Mouse (Mus musculus): ENCODE measurements around the gene Nudt7. TPM values are rescaled to one million over a fixed set of nuclear protein-coding genes. Genes with fewer than 3 reads are reported as not detected.

Gene Nudt7
- polyA plus RNA-seq, 1 experiment from 2014 or later: 13.4 TPM

DNA sequence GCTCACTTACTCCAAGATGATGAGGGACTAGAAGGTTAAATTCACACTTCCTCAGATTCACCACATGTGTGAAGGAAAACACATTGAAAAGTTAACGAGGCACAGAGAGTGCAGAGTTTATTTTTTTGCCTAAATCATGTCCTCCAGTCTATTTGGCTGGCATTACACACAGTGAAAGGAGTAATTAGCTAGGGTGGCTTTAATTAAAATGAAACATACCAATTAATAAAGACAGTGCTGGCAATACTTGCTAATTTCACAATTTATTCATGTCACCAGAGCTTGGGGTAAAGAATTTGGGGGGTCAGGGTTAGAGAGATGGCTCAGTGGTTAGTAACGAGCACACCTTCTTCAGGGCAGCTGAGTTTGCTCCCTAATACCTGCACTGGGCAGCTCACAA is 25.2 kb downstream of the Nudt7 start:
- no peak for DNase-seq (ENCODE audit: low spot score)
- no peaks in the 10 kb centered on the region for H3K27me3 ChIP-seq (ENCODE audit: control insufficient read depth, insufficient read depth, low read length)

DNA sequence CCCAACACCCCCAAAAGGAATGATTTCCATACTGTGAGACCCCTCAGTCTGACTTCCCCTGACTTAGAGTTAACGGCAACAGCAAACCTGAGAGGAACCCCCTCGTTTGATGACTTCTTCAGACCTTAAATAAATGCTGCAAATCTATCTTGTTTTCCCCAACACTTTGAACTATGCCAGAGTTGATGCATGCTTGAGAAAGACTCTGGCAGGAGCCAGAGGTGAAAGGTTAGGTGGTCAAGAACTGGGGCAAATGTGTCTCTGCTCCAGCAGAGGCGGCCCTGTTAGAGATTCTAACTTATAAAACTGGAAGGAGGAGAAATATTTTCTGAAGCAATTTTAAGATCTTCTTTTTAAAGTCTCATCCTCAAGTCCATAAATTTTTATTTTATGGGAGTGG is 26.3 kb downstream of the Nudt7 start:
- Histone ChIP-seq H3K27me3 (ENCODE audit: control insufficient read depth, insufficient read depth, low read length) (no peaks in the 10 kb centered on the region), H3K9ac (replicated peaks; ENCODE audit: low read length) (no peak overlapping the region), H3K36me3 (replicated peaks; ENCODE audit: control insufficient read depth, insufficient read depth, low read depth, low read length) (no peaks in the 10 kb centered on the region), H3K27ac (replicated peaks; ENCODE audit: low read depth, low read length) (no peak overlapping the region), H3K4me3 (ENCODE audit: low read depth, low read length) (no peak overlapping the region), H3K9me3 (replicated peaks; ENCODE audit: control insufficient read depth, low read length) (no peaks in the 10 kb centered on the region), H3K4me2 (ENCODE audit: low read depth, low read length) (no peak overlapping the region), H3K4me1 (ENCODE audit: control insufficient read depth, insufficient read depth, low read length) (no peaks in the 10 kb centered on the region)
- ATAC-seq (replicated peaks; ENCODE audit: insufficient number of reproducible peaks, low FRiP score, low TSS enrichment, low read depth): no peak
- DNase-seq (ENCODE audit: low spot score): no peak
- 81% methylated on average over 3 of the region's 3 CpGs for WGBS

More for the DNA sequence above, 25.2 kb downstream of the Nudt7 start:
- WGBS: 72% methylated on average over 2 of the region's 2 CpGs
- Histone ChIP-seq H3K4me3 (ENCODE audit: low read depth, low read length) (no peak overlapping the region), H3K9ac (replicated peaks; ENCODE audit: low read length) (no peak overlapping the region), H3K4me2 (ENCODE audit: low read depth, low read length) (no peak overlapping the region), H3K4me1 (ENCODE audit: control insufficient read depth, insufficient read depth, low read length) (no peaks in the 10 kb centered on the region), H3K27ac (replicated peaks; ENCODE audit: low read depth, low read length) (no peak overlapping the region), H3K9me3 (replicated peaks; ENCODE audit: control insufficient read depth, low read length) (no peaks in the 10 kb centered on the region), H3K36me3 (replicated peaks; ENCODE audit: control insufficient read depth, insufficient read depth, low read depth, low read length) (no peaks in the 10 kb centered on the region)
- ATAC-seq (replicated peaks; ENCODE audit: insufficient number of reproducible peaks, low FRiP score, low TSS enrichment, low read depth): no peak

DNA sequence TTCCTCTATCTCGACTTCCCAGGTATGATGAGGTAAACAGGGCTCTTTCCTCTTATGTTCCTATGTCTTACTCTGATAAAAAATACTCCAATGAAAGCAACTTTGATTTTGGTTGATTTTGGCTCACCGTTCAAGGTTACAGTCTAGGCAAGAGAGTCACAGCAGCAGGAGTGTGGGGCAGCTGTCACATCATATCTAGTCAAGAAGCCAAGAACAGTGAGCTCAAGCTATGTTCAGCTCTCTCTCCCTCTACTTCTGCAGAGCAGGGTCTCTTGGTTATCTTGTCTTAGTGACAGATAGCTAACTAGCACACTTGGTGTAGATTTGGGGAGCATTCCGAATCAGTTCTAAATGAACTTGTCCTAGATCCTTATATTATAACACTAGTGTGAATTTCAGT is 30.5 kb downstream of the Nudt7 start:
- H3K27me3 ChIP-seq (ENCODE audit: control insufficient read depth, insufficient read depth, low read length): no peaks in the 10 kb centered on the region
- no peak overlapping the region for H3K9ac ChIP-seq (replicated peaks; ENCODE audit: low read length)
- 85% methylated on average over 3 of the region's 3 CpGs for WGBS
- ATAC-seq (replicated peaks; ENCODE audit: insufficient number of reproducible peaks, low FRiP score, low TSS enrichment, low read depth) (no peak), DNase-seq (ENCODE audit: low spot score) (no peak)
- H3K36me3 ChIP-seq (replicated peaks; ENCODE audit: control insufficient read depth, insufficient read depth, low read depth, low read length): no peaks in the 10 kb centered on the region
- H3K27ac ChIP-seq (replicated peaks; ENCODE audit: low read depth, low read length): no peak overlapping the region
- no peak overlapping the region for H3K4me2 ChIP-seq (ENCODE audit: low read depth, low read length)
- H3K9me3 ChIP-seq (replicated peaks; ENCODE audit: control insufficient read depth, low read length): no peaks in the 10 kb centered on the region
- H3K4me1 ChIP-seq (ENCODE audit: control insufficient read depth, insufficient read depth, low read length): no peaks in the 10 kb centered on the region
- H3K4me3 ChIP-seq (ENCODE audit: low read depth, low read length): no peak overlapping the region

GRCm38 (mm10) chr8:114164444-114165096 is 31.2 kb downstream of the Nudt7 start:
- H3K4me3 ChIP-seq (ENCODE audit: low read depth, low read length): no peak overlapping the region
- H3K4me2 ChIP-seq (ENCODE audit: low read depth, low read length): no peak overlapping the region
- no peaks in the 10 kb centered on the region for H3K36me3 ChIP-seq (replicated peaks; ENCODE audit: control insufficient read depth, insufficient read depth, low read depth, low read length)
- H3K4me1 ChIP-seq (ENCODE audit: control insufficient read depth, insufficient read depth, low read length): no peaks in the 10 kb centered on the region
- no peak for DNase-seq (ENCODE audit: low spot score)
- H3K9me3 ChIP-seq (replicated peaks; ENCODE audit: control insufficient read depth, low read length): no peaks in the 10 kb centered on the region
- no peak overlapping the region for H3K9ac ChIP-seq (replicated peaks; ENCODE audit: low read length)
- no peak overlapping the region for H3K27ac ChIP-seq (replicated peaks; ENCODE audit: low read depth, low read length)
- ATAC-seq (replicated peaks; ENCODE audit: insufficient number of reproducible peaks, low FRiP score, low TSS enrichment, low read depth): no peak
- H3K27me3 ChIP-seq (ENCODE audit: control insufficient read depth, insufficient read depth, low read length): no peaks in the 10 kb centered on the region
- WGBS: 88% methylated on average over 6 of the region's 6 CpGs

- H3K36me3 ChIP-seq (replicated peaks; ENCODE audit: control insufficient read depth, insufficient read depth, low read depth, low read length): no peaks in the 10 kb centered on the region
- no peak overlapping the region for H3K27ac ChIP-seq (replicated peaks; ENCODE audit: low read depth, low read length)
- no peak for ATAC-seq (replicated peaks; ENCODE audit: insufficient number of reproducible peaks, low FRiP score, low TSS enrichment, low read depth)
- H3K9ac ChIP-seq (replicated peaks; ENCODE audit: low read length): no peak overlapping the region
- no peaks in the 10 kb centered on the region for H3K27me3 ChIP-seq (ENCODE audit: control insufficient read depth, insufficient read depth, low read length)
- H3K4me1 ChIP-seq (ENCODE audit: control insufficient read depth, insufficient read depth, low read length): no peaks in the 10 kb centered on the region
- WGBS: 48% methylated on average over 2 of the region's 2 CpGs
- no peak overlapping the region for H3K4me2 ChIP-seq (ENCODE audit: low read depth, low read length)
- no peak for DNase-seq (ENCODE audit: low spot score)
- H3K4me3 ChIP-seq (ENCODE audit: low read depth, low read length): no peak overlapping the region
- H3K9me3 ChIP-seq (replicated peaks; ENCODE audit: control insufficient read depth, low read length): no peaks in the 10 kb centered on the region
These were observed 32.4 kb downstream of the Nudt7 start for GRCm38 (mm10) chr8:114165741-114166140.

DNA sequence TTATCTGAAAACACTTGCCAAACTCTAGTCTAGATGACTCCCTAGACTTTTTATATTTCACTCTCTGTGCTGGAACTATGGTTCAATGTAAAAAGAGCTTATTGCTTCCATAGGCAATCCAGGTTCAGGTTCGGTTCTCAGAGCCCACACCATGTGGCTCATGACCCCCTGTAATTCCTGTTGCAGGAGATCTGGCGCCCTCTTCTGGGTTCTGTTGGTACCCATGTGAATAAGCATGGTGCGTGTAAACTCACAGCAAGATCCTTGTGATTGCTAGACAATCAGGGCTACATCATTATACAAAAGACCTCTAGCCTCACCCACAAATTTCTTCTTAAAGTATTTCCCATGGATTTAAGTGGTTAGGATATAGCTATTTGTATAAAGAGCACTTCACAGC is 43.4 kb downstream of the Nudt7 start:
- DNase-seq (ENCODE audit: low spot score): no peak
- Histone ChIP-seq H3K27ac (replicated peaks; ENCODE audit: low read depth, low read length) (no peak overlapping the region), H3K36me3 (replicated peaks; ENCODE audit: control insufficient read depth, insufficient read depth, low read depth, low read length) (no peaks in the 10 kb centered on the region), H3K4me2 (ENCODE audit: low read depth, low read length) (no peak overlapping the region), H3K4me3 (ENCODE audit: low read depth, low read length) (no peak overlapping the region), H3K4me1 (ENCODE audit: control insufficient read depth, insufficient read depth, low read length) (no peaks in the 10 kb centered on the region), H3K9me3 (replicated peaks; ENCODE audit: control insufficient read depth, low read length) (no peaks in the 10 kb centered on the region), H3K27me3 (ENCODE audit: control insufficient read depth, insufficient read depth, low read length) (no peaks in the 10 kb centered on the region), H3K9ac (replicated peaks; ENCODE audit: low read length) (no peak overlapping the region)
- no peak for ATAC-seq (replicated peaks; ENCODE audit: insufficient number of reproducible peaks, low FRiP score, low TSS enrichment, low read depth)
- 66% methylated on average over 3 of the region's 3 CpGs for WGBS

- no peaks in the 10 kb centered on the region for H3K9me3 ChIP-seq (replicated peaks; ENCODE audit: control insufficient read depth, low read length)
- H3K27ac ChIP-seq (replicated peaks; ENCODE audit: low read depth, low read length): no peak overlapping the region
- WGBS: 84% methylated on average over 5 of the region's 5 CpGs
- DNase-seq (ENCODE audit: low spot score) (no peak), ATAC-seq (replicated peaks; ENCODE audit: insufficient number of reproducible peaks, low FRiP score, low TSS enrichment, low read depth) (no peak)
- no peak overlapping the region for H3K4me2 ChIP-seq (ENCODE audit: low read depth, low read length)
- no peaks in the 10 kb centered on the region for H3K4me1 ChIP-seq (ENCODE audit: control insufficient read depth, insufficient read depth, low read length)
- no peak overlapping the region for H3K4me3 ChIP-seq (ENCODE audit: low read depth, low read length)
- no peak overlapping the region for H3K9ac ChIP-seq (replicated peaks; ENCODE audit: low read length)
- no peaks in the 10 kb centered on the region for H3K27me3 ChIP-seq (ENCODE audit: control insufficient read depth, insufficient read depth, low read length)
- no peaks in the 10 kb centered on the region for H3K36me3 ChIP-seq (replicated peaks; ENCODE audit: control insufficient read depth, insufficient read depth, low read depth, low read length)
These were observed 60.0 kb downstream of the Nudt7 start for GRCm38 (mm10) chr8:114193334-114193733.

DNA sequence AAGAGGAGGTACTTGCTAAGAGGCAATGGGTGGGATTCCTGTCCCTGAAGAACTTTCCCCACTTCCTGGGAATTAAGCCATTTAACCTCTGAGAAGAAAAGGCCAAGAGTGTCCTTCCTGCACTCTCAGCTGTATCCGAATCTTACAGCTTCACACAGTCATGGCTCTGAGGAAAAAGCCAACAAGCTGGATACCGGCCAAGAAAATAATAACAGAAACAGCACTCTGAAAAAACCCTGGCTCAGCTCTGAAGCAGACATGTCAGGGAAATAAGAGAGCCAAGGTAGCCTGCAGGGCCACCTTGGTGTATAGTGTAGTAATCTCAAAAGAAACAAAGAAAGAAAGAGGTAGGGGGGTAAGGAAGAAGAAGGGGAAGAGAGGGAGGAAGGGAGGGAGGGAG is 65.6 kb downstream of the Nudt7 start:
- 65% methylated on average over 2 of the region's 2 CpGs for WGBS
- ATAC-seq (replicated peaks; ENCODE audit: insufficient number of reproducible peaks, low FRiP score, low TSS enrichment, low read depth): no peak

More for the DNA sequence above, 65.6 kb downstream of the Nudt7 start:
- no peaks in the 10 kb centered on the region for H3K4me1 ChIP-seq (ENCODE audit: control insufficient read depth, insufficient read depth, low read length)
- no peak overlapping the region for H3K9ac ChIP-seq (replicated peaks; ENCODE audit: low read length)
- H3K4me2 ChIP-seq (ENCODE audit: low read depth, low read length): no peak overlapping the region
- no peaks in the 10 kb centered on the region for H3K36me3 ChIP-seq (replicated peaks; ENCODE audit: control insufficient read depth, insufficient read depth, low read depth, low read length)
- no peaks in the 10 kb centered on the region for H3K27me3 ChIP-seq (ENCODE audit: control insufficient read depth, insufficient read depth, low read length)
- H3K27ac ChIP-seq (replicated peaks; ENCODE audit: low read depth, low read length): no peak overlapping the region
- no peak overlapping the region for H3K4me3 ChIP-seq (ENCODE audit: low read depth, low read length)
- no peaks in the 10 kb centered on the region for H3K9me3 ChIP-seq (replicated peaks; ENCODE audit: control insufficient read depth, low read length)
- DNase-seq (ENCODE audit: low spot score): no peak
